Mouse (Mus musculus): ENCODE results near the gene Fam117a. TPM values are rescaled to one million over a fixed set of nuclear protein-coding genes. Genes with fewer than 3 reads are reported as not detected.

The Fam117a gene
- polyA plus RNA-seq, 1 experiment = 20.8 TPM

GRCm38 (mm10) chr11:95368231-95368823, 31.5 kb downstream of the Fam117a start:
- H3K27me3 ChIP-seq (replicated peaks; ENCODE audit: control insufficient read depth, insufficient read depth, low read length) = no peaks in the 10 kb centered on the region
- no peak overlapping the region for H3K27ac ChIP-seq (ENCODE audit: insufficient read depth, low read depth, low read length)
- WGBS = 66% methylated on average over 8 of the region's 8 CpGs
- no peaks in the 10 kb centered on the region for H3K36me3 ChIP-seq (ENCODE audit: control insufficient read depth, insufficient read depth, low read length)
- no peak overlapping the region for H3K4me3 ChIP-seq (ENCODE audit: insufficient read depth, low read depth, low read length)
- no peak for DNase-seq
- H3K4me1 ChIP-seq (ENCODE audit: control insufficient read depth, insufficient read depth, low read length) = peaks cover 15% of the 10 kb centered on the region
- TF ChIP-seq CTCF (conservative IDR thresholded peaks at IDR 0.05; ENCODE audit: insufficient read depth, insufficient read length, low read depth, low read length) = no peak
- no peak for TF ChIP-seq POLR2A (IDR thresholded peaks at IDR 0.05; ENCODE audit: low read depth, low read length)

GRCm38 (mm10) chr11:95368871-95369270, 32.1 kb downstream of the Fam117a start:
- H3K4me1 ChIP-seq (ENCODE audit: control insufficient read depth, insufficient read depth, low read length) = peaks cover 15% of the 10 kb centered on the region
- H3K36me3 ChIP-seq (ENCODE audit: control insufficient read depth, insufficient read depth, low read length) = no peaks in the 10 kb centered on the region
- no peak overlapping the region for H3K27ac ChIP-seq (ENCODE audit: insufficient read depth, low read depth, low read length)
- no peak overlapping the region for H3K4me3 ChIP-seq (ENCODE audit: insufficient read depth, low read depth, low read length)
- DNase-seq = no peak
- H3K27me3 ChIP-seq (replicated peaks; ENCODE audit: control insufficient read depth, insufficient read depth, low read length) = no peaks in the 10 kb centered on the region
- TF ChIP-seq POLR2A (IDR thresholded peaks at IDR 0.05; ENCODE audit: low read depth, low read length) (no peak), CTCF (conservative IDR thresholded peaks at IDR 0.05; ENCODE audit: insufficient read depth, insufficient read length, low read depth, low read length) (no peak)
- WGBS = 79% methylated on average over 4 of the region's 4 CpGs

- Histone ChIP-seq H3K4me3 (ENCODE audit: insufficient read depth, low read depth, low read length) (no peak overlapping the region), H3K27ac (ENCODE audit: insufficient read depth, low read depth, low read length) (peak overlapping the region; percentile 47), H3K27me3 (replicated peaks; ENCODE audit: control insufficient read depth, insufficient read depth, low read length) (no peaks in the 10 kb centered on the region), H3K4me1 (ENCODE audit: control insufficient read depth, insufficient read depth, low read length) (peaks cover 10% of the 10 kb centered on the region), H3K36me3 (ENCODE audit: control insufficient read depth, insufficient read depth, low read length) (no peaks in the 10 kb centered on the region)
- 58% methylated on average over 15 of the region's 15 CpGs for WGBS
- DNase-seq = peak; percentile 37
- TF ChIP-seq POLR2A (IDR thresholded peaks at IDR 0.05; ENCODE audit: low read depth, low read length) (no peak), CTCF (conservative IDR thresholded peaks at IDR 0.05; ENCODE audit: insufficient read depth, insufficient read length, low read depth, low read length) (no peak)
Measured at GRCm38 (mm10) chr11:95369964-95370890, 33.4 kb downstream of the Fam117a start.

GRCm38 (mm10) chr11:95371182-95371581, 34.4 kb downstream of the Fam117a start:
- WGBS = 92% methylated on average over 7 of the region's 7 CpGs
- Histone ChIP-seq H3K36me3 (ENCODE audit: control insufficient read depth, insufficient read depth, low read length) (no peaks in the 10 kb centered on the region), H3K27ac (ENCODE audit: insufficient read depth, low read depth, low read length) (no peak overlapping the region), H3K4me3 (ENCODE audit: insufficient read depth, low read depth, low read length) (no peak overlapping the region), H3K27me3 (replicated peaks; ENCODE audit: control insufficient read depth, insufficient read depth, low read length) (no peaks in the 10 kb centered on the region), H3K4me1 (ENCODE audit: control insufficient read depth, insufficient read depth, low read length) (0 out of 2 replicates have a peak, but pooled peaks cover 2% of the 10 kb centered on the region)
- no peak for DNase-seq
- TF ChIP-seq CTCF (conservative IDR thresholded peaks at IDR 0.05; ENCODE audit: insufficient read depth, insufficient read length, low read depth, low read length) = no peak

GRCm38 (mm10) chr11:95378926-95379325, 42.1 kb downstream of the Fam117a start:
- no peaks in the 10 kb centered on the region for H3K27me3 ChIP-seq (replicated peaks; ENCODE audit: control insufficient read depth, insufficient read depth, low read length)
- H3K4me1 ChIP-seq (ENCODE audit: control insufficient read depth, insufficient read depth, low read length) = no peaks in the 10 kb centered on the region
- WGBS = 83% methylated on average over 9 of the region's 9 CpGs
- H3K4me3 ChIP-seq (ENCODE audit: insufficient read depth, low read depth, low read length) = no peak overlapping the region
- no peak overlapping the region for H3K27ac ChIP-seq (ENCODE audit: insufficient read depth, low read depth, low read length)
- TF ChIP-seq CTCF (conservative IDR thresholded peaks at IDR 0.05; ENCODE audit: insufficient read depth, insufficient read length, low read depth, low read length) (no peak), POLR2A (IDR thresholded peaks at IDR 0.05; ENCODE audit: low read depth, low read length) (no peak)
- peaks cover 2% of the 10 kb centered on the region; the same call in 1 of the 2 replicates for H3K36me3 ChIP-seq (ENCODE audit: control insufficient read depth, insufficient read depth, low read length)
- no peak for DNase-seq

GRCm38 (mm10) chr11:95379552-95379951, 42.7 kb downstream of the Fam117a start:
- Histone ChIP-seq H3K27me3 (replicated peaks; ENCODE audit: control insufficient read depth, insufficient read depth, low read length) (no peaks in the 10 kb centered on the region), H3K4me3 (ENCODE audit: insufficient read depth, low read depth, low read length) (no peak overlapping the region), H3K36me3 (ENCODE audit: control insufficient read depth, insufficient read depth, low read length) (peaks cover 2% of the 10 kb centered on the region; the same call in 1 of the 2 replicates), H3K4me1 (ENCODE audit: control insufficient read depth, insufficient read depth, low read length) (no peaks in the 10 kb centered on the region), H3K27ac (ENCODE audit: insufficient read depth, low read depth, low read length) (no peak overlapping the region)
- no peak for DNase-seq
- 74% methylated on average over 5 of the region's 5 CpGs for WGBS
- TF ChIP-seq POLR2A (IDR thresholded peaks at IDR 0.05; ENCODE audit: low read depth, low read length) (no peak), CTCF (conservative IDR thresholded peaks at IDR 0.05; ENCODE audit: insufficient read depth, insufficient read length, low read depth, low read length) (no peak)

GRCm38 (mm10) chr11:95380711-95381110, 43.9 kb downstream of the Fam117a start:
- DNase-seq = no peak
- H3K36me3 ChIP-seq (ENCODE audit: control insufficient read depth, insufficient read depth, low read length) = peaks cover 2% of the 10 kb centered on the region; the same call in 1 of the 2 replicates
- no peaks in the 10 kb centered on the region for H3K27me3 ChIP-seq (replicated peaks; ENCODE audit: control insufficient read depth, insufficient read depth, low read length)
- no peak overlapping the region for H3K27ac ChIP-seq (ENCODE audit: insufficient read depth, low read depth, low read length)
- H3K4me3 ChIP-seq (ENCODE audit: insufficient read depth, low read depth, low read length) = no peak overlapping the region
- WGBS = 92% methylated on average over 7 of the region's 7 CpGs
- no peak for TF ChIP-seq CTCF (conservative IDR thresholded peaks at IDR 0.05; ENCODE audit: insufficient read depth, insufficient read length, low read depth, low read length)
- H3K4me1 ChIP-seq (ENCODE audit: control insufficient read depth, insufficient read depth, low read length) = no peaks in the 10 kb centered on the region

Measured in kidney, adult 2 months (tissue).